Mouse (Mus musculus) bone marrow, adult 2 months (tissue): ENCODE data around the gene Ilkap.

Experiments
- CTCF ChIP-seq: fragments of 200-500 bp; IDR thresholded peaks from 2 replicates; pipeline ENCODE4 v1.5.1; 2011; ENCODE audit warnings: low read length, control low read depth; ENCODE audit not compliant: control insufficient read depth, insufficient read depth
- POLR2A ChIP-seq: fragments of 200-500 bp; IDR thresholded peaks from 2 replicates; pipeline ENCODE4 v1.6.1; 2011; ENCODE audit warnings: low read depth, mild to moderate bottlenecking, control low read depth, low read length, borderline replicate concordance; ENCODE audit not compliant: control insufficient read depth

DNA sequence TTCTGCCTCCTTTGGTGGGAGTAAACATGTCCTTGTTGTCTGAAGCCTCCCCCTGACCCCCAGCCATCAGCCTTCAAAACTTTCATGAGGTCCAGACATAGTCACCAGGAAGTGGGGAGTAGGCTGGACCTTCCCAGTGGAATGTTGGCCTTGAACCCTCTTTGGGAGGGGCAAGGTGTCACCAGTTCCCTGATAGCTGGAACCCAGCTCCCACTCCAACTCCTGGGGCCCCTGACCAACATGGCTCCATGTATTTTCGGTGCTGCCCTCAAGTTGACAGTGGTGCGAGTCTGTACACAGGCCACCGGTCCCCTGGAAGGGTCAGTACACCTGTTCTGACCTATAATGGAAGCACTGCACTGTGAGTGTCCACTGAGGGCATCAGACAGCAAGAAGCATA, 31.3 kb downstream of the Ilkap start:
- TF ChIP-seq POLR2A = no peak
- TF ChIP-seq CTCF = no peak
